Mouse (Mus musculus) gastrocnemius, postnatal 4 days (tissue): ENCODE data around the gene Tmbim4. TPM values are rescaled to one million over a fixed set of nuclear protein-coding genes. Genes with fewer than 3 reads are reported as not detected.

Experiments
- DNase-seq, 2 experiments: peaks; one replicate each; pipeline ENCODE4 v3.0.0; 2021 to 2022; ENCODE audit warnings: low spot score in 2 of 2, mixed read lengths in 2 of 2
- total RNA-seq, 2 experiments: library from RNA; stranded (reverse); gene quantifications; 2 replicates each; pipeline ENCODE4 v1.2.3; 2021

Gene Tmbim4
- total RNA-seq, 2 experiments from 2014 or later, result 67.2 to 69.4 TPM

DNA sequence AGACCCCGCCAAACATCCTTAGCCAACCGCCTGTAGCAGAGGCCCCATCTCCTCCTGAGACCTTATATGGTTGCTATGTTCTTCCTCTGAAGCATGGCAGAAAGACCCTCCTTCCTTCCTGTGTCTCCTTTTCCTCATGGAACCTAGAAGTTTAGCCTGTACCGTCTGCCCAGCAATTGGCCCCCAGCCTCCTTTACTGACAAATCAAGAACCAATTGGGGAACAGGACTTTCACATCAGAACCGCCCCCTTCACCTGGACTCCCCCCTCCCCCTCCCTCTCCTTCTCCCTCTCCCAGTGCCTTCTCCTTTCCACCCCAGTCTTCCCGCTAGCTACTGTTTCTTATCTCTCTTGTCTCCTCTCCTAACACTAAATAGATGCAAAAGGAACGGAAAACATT, 38.1 kb downstream of the Tmbim4 start:
- DNase-seq, result no peak

- no peak for DNase-seq
Observed at GRCm38 (mm10) chr10:120242421-120242820, 41.0 kb downstream of the Tmbim4 start.

DNA sequence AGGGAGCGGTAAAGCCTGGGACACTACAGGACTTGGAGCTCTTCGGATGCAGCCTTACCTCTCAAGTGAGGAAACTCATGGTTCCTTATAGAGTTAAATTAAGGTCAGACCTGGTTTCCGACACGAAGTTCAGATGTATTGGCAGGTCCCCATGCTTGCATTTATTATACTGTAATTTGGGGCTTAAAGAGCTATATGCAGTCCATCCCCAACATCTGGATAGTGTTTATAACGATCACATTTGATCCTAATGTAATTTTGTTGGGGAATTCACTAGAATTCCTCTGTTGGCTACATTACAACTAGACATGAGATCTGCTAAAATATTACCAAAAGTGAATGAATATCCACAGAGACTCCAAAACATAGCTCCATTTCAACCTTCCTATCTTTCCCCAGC, 44.3 kb downstream of the Tmbim4 start:
- no peak for DNase-seq

- no peak for DNase-seq
Observed at GRCm38 (mm10) chr10:120246994-120247750, 45.8 kb downstream of the Tmbim4 start.

GRCm38 (mm10) chr10:120250911-120251683, 49.7 kb downstream of the Tmbim4 start:
- DNase-seq, result no peak

DNA sequence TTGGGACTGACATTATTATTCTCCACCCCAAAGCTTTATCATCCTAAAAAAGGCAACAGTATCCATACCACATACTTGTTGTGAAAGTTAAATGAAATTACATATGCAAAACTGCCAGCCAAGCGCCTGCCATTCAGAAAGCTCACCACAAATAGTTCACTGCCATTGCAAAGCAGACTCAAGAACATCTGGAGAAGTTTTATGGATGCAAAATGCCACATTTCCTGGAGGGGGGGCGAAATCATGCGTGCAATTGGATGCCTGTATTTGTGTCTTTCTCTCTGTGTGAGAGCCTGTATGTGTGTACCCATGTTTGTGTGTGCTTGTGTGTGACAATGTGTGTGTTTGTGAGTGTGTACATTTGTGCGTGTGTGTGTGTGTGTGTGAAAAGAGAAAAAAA, 50.4 kb downstream of the Tmbim4 start:
- no peak for DNase-seq

DNA sequence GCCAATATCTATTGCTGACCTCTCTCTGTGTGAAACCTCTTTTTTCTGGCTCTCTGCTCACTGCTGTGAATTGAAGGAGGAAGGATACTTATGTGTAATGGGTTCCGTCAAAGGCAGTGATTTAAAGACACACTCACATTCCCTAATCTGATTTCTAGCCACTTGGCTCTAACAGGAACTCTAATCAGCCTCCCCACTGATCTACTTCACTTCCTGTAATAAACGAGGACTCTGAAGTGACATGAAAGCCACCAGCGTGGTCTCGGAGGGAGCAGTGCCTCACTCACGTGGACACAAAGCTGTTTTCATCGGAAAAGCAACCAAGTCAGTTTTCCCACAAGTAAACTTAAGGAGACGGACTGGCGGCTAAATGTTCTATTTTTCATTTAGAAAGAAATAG, 51.4 kb downstream of the Tmbim4 start:
- DNase-seq, result no peak

- DNase-seq, result peak in 1 of 2 experiments; percentile 50
Observed at GRCm38 (mm10) chr10:120257231-120257630, 55.8 kb downstream of the Tmbim4 start.

- peak in 1 of 2 experiments; percentile 14 for DNase-seq
Observed at GRCm38 (mm10) chr10:120267790-120268189, 66.4 kb downstream of the Tmbim4 start.

GRCm38 (mm10) chr10:120269946-120270345, 68.6 kb downstream of the Tmbim4 start:
- DNase-seq, result no peak

GRCm38 (mm10) chr10:120270777-120271176, 69.4 kb downstream of the Tmbim4 start:
- peak in 1 of 2 experiments; percentile 42 for DNase-seq

- DNase-seq, result no peak
Observed at GRCm38 (mm10) chr10:120271318-120271717, 69.9 kb downstream of the Tmbim4 start.

GRCm38 (mm10) chr10:120271879-120272269, 70.5 kb downstream of the Tmbim4 start:
- DNase-seq, result no peak

DNA sequence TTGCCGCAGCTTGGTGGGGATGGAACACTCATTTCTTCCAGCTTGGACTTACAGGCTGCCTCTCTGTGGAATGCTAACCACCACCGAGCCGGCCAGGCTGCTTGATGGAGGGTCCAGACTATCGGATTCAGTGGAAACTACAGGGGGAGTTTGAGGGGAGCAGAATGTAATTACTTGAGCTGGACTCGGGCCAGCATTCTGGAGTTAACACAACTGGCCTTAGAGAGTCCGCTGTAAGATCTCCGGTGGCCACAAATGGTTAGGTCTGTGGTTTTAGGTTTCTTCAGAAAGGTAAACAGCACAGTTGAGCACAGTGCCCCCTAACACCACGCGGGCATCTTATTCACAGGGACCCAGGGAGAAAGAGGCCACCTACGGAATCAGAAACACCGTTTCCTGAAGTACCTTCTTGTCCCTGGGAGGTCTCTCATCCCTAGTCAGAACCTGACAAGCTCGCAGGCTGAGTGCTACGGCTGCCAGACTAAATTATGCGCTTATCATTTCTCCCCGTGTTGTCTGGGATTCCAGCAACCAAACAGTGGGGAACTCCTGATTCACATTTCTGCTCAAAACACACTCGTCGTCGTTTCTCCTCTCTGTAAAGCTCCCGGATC, 71.0 kb downstream of the Tmbim4 start:
- DNase-seq, result no peak

DNA sequence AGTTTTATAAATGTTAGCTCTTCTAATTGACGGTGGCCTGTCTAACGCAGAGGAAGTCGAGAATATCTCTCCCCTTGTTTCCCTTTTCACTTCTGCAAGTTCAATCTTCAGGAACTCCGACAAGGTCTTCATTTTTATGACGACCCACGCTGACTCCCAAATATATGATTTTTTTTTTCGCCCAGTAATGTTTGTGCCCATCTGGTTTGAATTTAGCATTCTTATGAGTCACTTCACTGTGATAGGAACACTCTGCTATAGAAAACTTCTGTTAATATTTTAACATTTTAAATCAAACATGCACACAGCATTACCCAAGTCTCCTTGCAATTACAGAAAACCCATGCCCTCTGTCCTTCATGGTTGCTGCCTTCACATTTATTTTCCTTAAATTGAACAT, 71.9 kb downstream of the Tmbim4 start:
- no peak for DNase-seq

Other genes with a start within 250 kb of the Tmbim4 start
- 1 to 10 TPM; 6.2 to 8.1 TPM for gene Helb, start 88.6 kb upstream of the Tmbim4 start, total RNA-seq
- 1 to 10 TPM; 4.6 to 6.2 TPM for gene Irak3, start 540 bp downstream of the Tmbim4 start, total RNA-seq
- 10 to 100 TPM; 18.9 to 19.6 TPM for gene Llph, start 25.5 kb downstream of the Tmbim4 start, total RNA-seq